Mouse (Mus musculus): ENCODE measurements around the gene Snn.

DNA sequence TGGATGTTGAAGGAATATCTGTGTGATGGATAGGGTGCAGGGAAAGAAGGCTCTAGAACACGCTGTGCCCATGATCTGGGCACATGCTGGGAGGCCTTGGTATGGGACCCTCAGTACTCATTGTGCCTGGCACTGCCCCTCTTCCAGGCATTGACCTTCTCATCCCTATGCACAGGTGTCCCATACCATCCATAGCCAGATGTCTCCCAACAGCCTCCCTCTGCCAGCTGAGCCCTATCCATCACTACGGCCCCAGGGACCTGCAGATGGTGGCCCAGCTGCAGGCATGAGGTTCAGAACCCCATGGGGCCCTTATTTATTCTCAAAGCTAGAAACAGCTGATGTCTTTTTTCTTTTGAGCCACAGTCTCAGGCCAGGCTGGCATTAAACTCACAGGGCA, 20.1 kb upstream of the Snn start:
- TF ChIP-seq CTCF (IDR thresholded peaks at IDR 0.05; ENCODE audit: borderline replicate concordance, insufficient read depth, low read depth, low read length) (no peak), POLR2A (IDR thresholded peaks at IDR 0.05; ENCODE audit: borderline replicate concordance, insufficient read depth, low read length) (no peak)

All from cerebellum, adult 2 months (tissue).